Mouse (Mus musculus) stomach, postnatal 0 days (tissue): Measurements from ENCODE around the gene Mcts2. TPM values are rescaled to one million over a fixed set of nuclear protein-coding genes. Genes with fewer than 3 reads are reported as not detected.

Experiments used
- ATAC-seq: fragments of 200-750 bp; cut with Nextera tagmentation; 2 replicates; pipeline ENCODE4 v1.8.0; 2017; ENCODE audit not compliant: low FRiP score, low TSS enrichment
- DNase-seq: peaks from one replicate; pipeline ENCODE4 v3.0.0-alpha.2; 2016; ENCODE audit warnings: low spot score
- H3K27ac ChIP-seq: fragments of 300-500 bp; sonication (generic); replicated peaks from 2 replicates; pipeline ENCODE4 v1.5.1; 2014; ENCODE audit warnings: mild to moderate bottlenecking, control low read depth
- H3K27me3 ChIP-seq: fragments of 300-500 bp; sonication (generic); 2 replicates; pipeline ENCODE4 v1.6.1; 2014; ENCODE audit warnings: low read length; ENCODE audit not compliant: control insufficient read depth, insufficient read depth
- H3K36me3 ChIP-seq: fragments of 300-500 bp; sonication (generic); 2 replicates; pipeline ENCODE4 v1.6.1; 2014; ENCODE audit warnings: low read length, mixed read lengths; ENCODE audit not compliant: control insufficient read depth, insufficient read depth
- H3K4me1 ChIP-seq: fragments of 300-500 bp; sonication (generic); replicated peaks from 2 replicates; pipeline ENCODE4 v1.6.1; 2014; ENCODE audit warnings: antibody characterized with exemption; ENCODE audit not compliant: control insufficient read depth, insufficient read depth
- H3K4me2 ChIP-seq: fragments of 300-500 bp; sonication (generic); replicated peaks from 2 replicates; pipeline ENCODE4 v1.6.1; 2014; ENCODE audit warnings: low read depth, mild to moderate bottlenecking, control low read depth, moderate library complexity
- H3K4me3 ChIP-seq: fragments of 300-500 bp; sonication (generic); 2 replicates; pipeline ENCODE4 v1.5.1; 2014; ENCODE audit warnings: low read depth, low read length, control low read depth
- H3K9ac ChIP-seq: fragments of 300-500 bp; sonication (generic); 2 replicates; pipeline ENCODE4 v1.6.1; 2014; ENCODE audit warnings: mild to moderate bottlenecking, low read length, control low read depth, mixed read lengths
- H3K9me3 ChIP-seq: fragments of 300-500 bp; sonication (generic); 2 replicates; pipeline ENCODE4 v1.6.1; 2016; ENCODE audit warnings: low read length; ENCODE audit not compliant: control insufficient read depth
- CTCF ChIP-seq: IDR thresholded peaks from 2 replicates; pipeline ENCODE4 v1.5.1; 2016; ENCODE audit warnings: antibody characterized with exemption, low read depth, mild to moderate bottlenecking, moderate library complexity
- EP300 ChIP-seq: optimal IDR thresholded peaks from 2 replicates; pipeline ENCODE3; 2016; ENCODE audit warnings: antibody characterized with exemption
- WGBS: fragments of 180-500 bp; shearing (Covaris S2); extraction: QIAGEN DNeasy Blood & Tissue Kit; methylation state at CpG from one replicate; pipeline ENCODE4 v1.1.7; 2014; 5-methylcytosine and 5-hydroxymethylcytosine counted together
- polyA plus RNA-seq: library from polyadenylated mRNA; unstranded; fragments of >200 nt; fragmentation: Nextera tagmentation; extraction: Ambion mirVana; gene quantifications from 2 replicates; pipeline ENCODE4 v1.2.1, GENCODE M21; 2015

The Mcts2 gene
- polyA plus RNA-seq, 1 experiment from 2014 or later, result 23.4 TPM

DNA sequence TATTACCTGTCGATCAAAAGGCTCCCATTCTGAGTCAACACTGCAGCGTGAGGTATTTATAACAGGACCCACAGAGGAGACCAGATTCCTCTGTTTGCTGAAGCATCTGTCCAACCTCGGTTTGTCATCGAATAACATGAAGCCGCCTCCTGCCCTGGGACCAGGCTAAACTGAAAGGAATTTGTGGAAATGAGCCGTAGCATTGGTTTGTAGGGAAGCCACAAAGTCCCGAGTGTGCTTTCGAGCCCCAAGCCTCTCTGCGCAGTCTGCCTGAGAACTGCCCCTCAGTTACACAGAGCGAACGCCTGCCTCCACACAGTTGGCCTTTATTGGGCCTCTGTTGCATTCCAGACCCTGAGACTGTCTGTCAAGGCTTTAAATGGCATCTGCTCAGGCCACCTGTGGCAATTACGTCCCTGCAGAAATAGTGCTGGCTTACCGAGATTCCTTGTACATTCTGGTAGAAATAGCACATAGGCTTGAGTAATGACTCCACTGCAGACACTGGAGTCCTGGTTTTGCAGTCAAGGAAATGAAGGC, 11.5 kb upstream of the Mcts2 start:
- Histone ChIP-seq H3K4me1 (peaks cover 10% of the 10 kb centered on the region), H3K27ac (no peak overlapping the region), H3K9me3 (no peaks in the 10 kb centered on the region), H3K9ac (no peak overlapping the region), H3K4me2 (no peak overlapping the region), H3K4me3 (no peak overlapping the region), H3K36me3 (peaks cover 11% of the 10 kb centered on the region), H3K27me3 (no peaks in the 10 kb centered on the region)
- WGBS, result 76% methylated on average over 13 of the region's 13 CpGs
- TF ChIP-seq EP300 (no peak), CTCF (no peak)
- ATAC-seq (no peak), DNase-seq (no peak)

DNA sequence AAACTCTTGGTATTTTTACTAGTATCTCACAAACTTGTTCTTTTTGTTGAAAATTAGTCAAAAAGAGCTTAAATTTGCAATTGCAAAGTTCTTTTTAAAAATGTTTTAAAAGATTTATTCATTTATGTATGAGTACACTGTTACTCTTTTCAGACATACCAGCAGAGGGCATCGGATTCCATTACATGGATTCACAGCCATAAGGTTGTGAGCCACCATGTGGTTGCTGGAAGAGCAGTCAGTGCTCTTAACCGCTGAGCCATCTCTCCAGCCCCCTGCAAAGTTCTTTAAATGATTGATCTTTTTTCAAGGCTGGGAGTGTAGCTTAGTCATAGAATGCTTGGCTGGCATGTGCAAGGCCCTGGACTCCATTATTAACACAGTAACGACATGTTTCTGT, 8.5 kb upstream of the Mcts2 start:
- no peaks in the 10 kb centered on the region for H3K27me3 ChIP-seq
- DNase-seq, result no peak
- H3K9ac ChIP-seq, result no peak overlapping the region
- no peak for ATAC-seq
- TF ChIP-seq EP300 (no peak), CTCF (peak; percentile 90)
- no peak overlapping the region for H3K27ac ChIP-seq
- H3K4me2 ChIP-seq, result no peak overlapping the region
- WGBS, result 51% methylated on average over 3 of the region's 3 CpGs
- H3K36me3 ChIP-seq, result peaks cover 26% of the 10 kb centered on the region
- no peak overlapping the region for H3K4me3 ChIP-seq
- H3K9me3 ChIP-seq, result no peaks in the 10 kb centered on the region
- no peaks in the 10 kb centered on the region for H3K4me1 ChIP-seq

DNA sequence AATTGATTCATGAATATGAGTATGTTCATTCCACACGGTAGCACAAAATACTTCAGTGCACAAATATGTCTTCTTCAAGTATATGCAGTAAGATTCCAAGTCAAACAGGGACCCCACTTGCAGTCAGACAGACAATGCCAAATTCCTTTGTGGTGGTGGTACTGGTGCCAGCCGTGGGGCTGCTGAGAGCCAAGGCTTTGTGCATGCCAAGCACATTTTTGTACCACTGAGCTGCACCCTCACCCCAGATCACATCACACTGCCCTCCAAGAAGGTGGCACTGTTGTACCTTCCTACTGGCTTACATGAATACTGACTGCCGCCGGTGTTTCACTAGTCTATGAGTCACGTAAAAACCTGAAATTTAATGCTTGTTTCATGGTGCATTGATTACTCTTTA, 7.9 kb upstream of the Mcts2 start:
- Histone ChIP-seq H3K4me2 (no peak overlapping the region), H3K4me1 (no peaks in the 10 kb centered on the region), H3K36me3 (peaks cover 29% of the 10 kb centered on the region), H3K27me3 (no peaks in the 10 kb centered on the region), H3K9me3 (no peaks in the 10 kb centered on the region), H3K27ac (no peak overlapping the region), H3K9ac (no peak overlapping the region), H3K4me3 (no peak overlapping the region)
- WGBS, result 90% methylated on average over 5 of the region's 5 CpGs
- DNase-seq, result no peak
- no peak for ATAC-seq
- no peak for TF ChIP-seq CTCF
- TF ChIP-seq EP300, result no peak

DNA sequence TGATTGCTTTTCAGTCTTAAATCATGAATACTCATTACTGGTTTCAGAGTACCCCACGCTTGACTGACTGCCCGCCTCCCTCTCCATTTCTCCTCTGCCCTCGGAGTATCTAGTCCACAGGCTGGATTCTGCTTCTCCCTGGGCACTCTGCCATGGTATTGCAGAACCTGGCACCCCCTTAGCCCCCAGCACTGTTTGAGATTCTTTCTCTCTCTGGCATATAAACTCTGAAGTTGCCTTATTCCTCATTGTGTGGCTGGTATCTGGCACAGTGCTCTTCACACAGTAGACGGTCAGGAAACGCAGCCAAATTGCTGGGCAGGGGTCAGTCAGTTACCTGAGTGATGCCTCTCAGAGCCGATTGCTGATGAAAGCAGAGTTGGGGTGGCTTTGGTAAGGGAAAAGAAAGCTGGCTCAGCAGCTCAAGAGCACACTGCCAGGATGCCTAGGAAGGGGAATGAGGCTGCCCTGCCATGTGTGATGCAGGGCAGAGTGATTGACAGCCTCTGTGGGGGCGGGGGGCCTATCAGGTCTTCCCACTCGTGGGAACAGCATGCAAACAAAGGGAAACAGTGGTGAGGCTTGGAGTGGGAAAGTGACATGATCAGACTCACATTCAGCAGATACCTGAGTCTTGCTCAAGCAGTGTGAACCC, 7.0 kb upstream of the Mcts2 start:
- H3K9me3 ChIP-seq, result no peaks in the 10 kb centered on the region
- H3K27me3 ChIP-seq, result no peaks in the 10 kb centered on the region
- no peaks in the 10 kb centered on the region for H3K4me1 ChIP-seq
- H3K36me3 ChIP-seq, result peaks cover 30% of the 10 kb centered on the region
- no peak overlapping the region for H3K4me2 ChIP-seq
- DNase-seq, result no peak
- H3K9ac ChIP-seq, result no peak overlapping the region
- H3K27ac ChIP-seq, result no peak overlapping the region
- WGBS, result 65% methylated on average over 8 of the region's 8 CpGs
- ATAC-seq, result no peak
- no peak for TF ChIP-seq EP300
- TF ChIP-seq CTCF, result no peak
- no peak overlapping the region for H3K4me3 ChIP-seq

DNA sequence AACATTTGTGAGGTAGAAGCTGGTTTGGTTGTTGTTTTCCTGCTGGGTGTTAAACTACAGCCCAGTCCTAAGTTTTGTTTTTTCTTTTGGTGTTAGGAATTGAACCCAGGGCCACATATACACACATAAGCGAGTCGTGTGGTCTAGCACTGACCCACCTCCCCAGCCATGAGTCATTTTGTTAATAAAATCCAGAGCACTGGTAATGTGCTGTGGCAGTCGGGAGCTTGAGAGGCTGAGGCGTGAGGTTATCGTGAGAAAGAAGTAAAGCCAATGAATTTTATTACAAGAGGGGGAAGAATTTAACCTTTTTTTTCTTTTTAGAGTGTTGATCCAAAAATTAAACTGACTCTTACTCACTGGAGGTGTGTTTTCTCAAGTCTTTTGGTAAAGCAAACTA, 3.7 kb upstream of the Mcts2 start:
- DNase-seq (no peak), ATAC-seq (no peak)
- WGBS, result 82% methylated on average over 5 of the region's 5 CpGs
- Histone ChIP-seq H3K36me3 (peaks cover 33% of the 10 kb centered on the region), H3K27me3 (no peaks in the 10 kb centered on the region), H3K9ac (no peak overlapping the region), H3K9me3 (no peaks in the 10 kb centered on the region), H3K27ac (no peak overlapping the region), H3K4me2 (no peak overlapping the region), H3K4me1 (no peaks in the 10 kb centered on the region), H3K4me3 (no peak overlapping the region)
- TF ChIP-seq EP300 (no peak), CTCF (no peak)

DNA sequence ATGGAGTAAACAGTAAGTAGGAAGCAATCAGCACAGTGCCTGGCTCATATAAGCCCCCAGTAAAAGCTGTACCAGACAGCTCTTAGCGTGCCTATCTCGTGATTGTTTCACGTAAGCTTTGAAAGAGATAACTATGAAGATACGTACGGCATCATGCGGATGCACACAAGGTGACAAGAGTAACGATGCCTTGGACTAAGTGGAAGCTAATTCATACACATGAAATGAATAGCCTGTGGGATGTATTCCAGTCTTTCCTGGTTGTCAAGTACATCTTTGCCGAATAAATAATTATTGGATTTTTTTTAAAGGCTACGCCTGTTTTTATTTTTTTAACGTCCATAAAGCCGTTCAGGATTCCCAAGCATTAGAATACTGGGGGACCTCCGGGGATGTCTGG, 436 bp upstream of the Mcts2 start:
- Histone ChIP-seq H3K9me3 (no peaks in the 10 kb centered on the region), H3K9ac (peak overlapping the region; percentile 45), H3K4me2 (peak overlapping the region; percentile 31), H3K27me3 (no peaks in the 10 kb centered on the region), H3K36me3 (peaks cover 37% of the 10 kb centered on the region), H3K4me1 (no peaks in the 10 kb centered on the region), H3K4me3 (peak overlapping the region; percentile 18; the same call in 1 of the 2 replicates), H3K27ac (peak overlapping the region; percentile 65; the same call in 1 of the 2 replicates)
- WGBS, result 51% methylated on average over 12 of the region's 12 CpGs
- ATAC-seq (no peak), DNase-seq (no peak)
- TF ChIP-seq CTCF (no peak), EP300 (no peak)
